Mouse (Mus musculus): ENCODE results near the gene Scg3. TPM values are rescaled to one million over a fixed set of nuclear protein-coding genes. Genes with fewer than 3 reads are reported as not detected.

Gene Scg3
- total and polyA plus RNA-seq, 3 experiments = not detected

GRCm38 (mm10) chr9:75676226-75676625 lies 7.6 kb downstream of the Scg3 start:
- no peak for DNase-seq (ENCODE audit: low read depth, low spot score)
- Histone ChIP-seq H3K27me3 (ENCODE audit: control insufficient read depth in 1 of 2, insufficient read depth in 2 of 2, low read length in 2 of 2) (no peaks in the 10 kb centered on the region), H3K9me3 (replicated peaks; ENCODE audit: insufficient read depth, low read length) (no peaks in the 10 kb centered on the region), H3K4me1 (ENCODE audit: control insufficient read depth in 1 of 2, insufficient read depth in 2 of 2, low read length in 2 of 2) (no peaks in the 10 kb centered on the region), H3K4me3 (ENCODE audit: control insufficient read depth in 1 of 2, insufficient read depth in 1 of 2, low read depth in 2 of 2, low read length in 2 of 2) (no peak overlapping the region), H3K79me2 (ENCODE audit: control insufficient read depth, insufficient read depth, low read length, poor library complexity) (no peaks in the 10 kb centered on the region), H3K27ac (ENCODE audit: control insufficient read depth, low read depth, low read length) (no peak overlapping the region), H3K36me3 (ENCODE audit: control insufficient read depth in 1 of 2, insufficient read depth in 2 of 2, low read length in 2 of 2) (no peaks in the 10 kb centered on the region), H3K9ac (ENCODE audit: control insufficient read depth, low read depth, low read length, poor library complexity, severe bottlenecking) (no peak overlapping the region)
- no peak for TF ChIP-seq MAZ (IDR thresholded peaks at IDR 0.05; ENCODE audit: low read depth, low read length)
- TF ChIP-seq POLR2AphosphoS2 (IDR thresholded peaks at IDR 0.05; ENCODE audit: low read length) = no peak
- no peak for TF ChIP-seq ETS1 (IDR thresholded peaks at IDR 0.05; ENCODE audit: low read depth, low read length)
- no peak for TF ChIP-seq MXI1 (IDR thresholded peaks at IDR 0.05; ENCODE audit: low read depth, low read length)
- TF ChIP-seq TBP (IDR thresholded peaks at IDR 0.05; ENCODE audit: low read depth, low read length) = no peak
- TF ChIP-seq EP300 (IDR thresholded peaks at IDR 0.05; ENCODE audit: low read depth in 1 of 2, low read length in 2 of 2) = no peak
- no peak for TF ChIP-seq CHD2 (IDR thresholded peaks at IDR 0.05; ENCODE audit: low read length)
- TF ChIP-seq ZC3H11A (IDR thresholded peaks at IDR 0.05; ENCODE audit: low read depth, low read length) = no peak
- no peak for TF ChIP-seq MAX (IDR thresholded peaks at IDR 0.05; ENCODE audit: low read length)
- no peak for TF ChIP-seq NRF1 (IDR thresholded peaks at IDR 0.05; ENCODE audit: insufficient read depth, low read depth, low read length, poor library complexity, severe bottlenecking)
- TF ChIP-seq ZNF384 (IDR thresholded peaks at IDR 0.05; ENCODE audit: low read depth, low read length) = no peak

- no peak overlapping the region for H3K9ac ChIP-seq (ENCODE audit: control insufficient read depth, low read depth, low read length, poor library complexity, severe bottlenecking)
- no peaks in the 10 kb centered on the region for H3K79me2 ChIP-seq (ENCODE audit: control insufficient read depth, insufficient read depth, low read length, poor library complexity)
- H3K4me1 ChIP-seq (ENCODE audit: control insufficient read depth in 1 of 2, insufficient read depth in 2 of 2, low read length in 2 of 2) = no peaks in the 10 kb centered on the region
- no peak for TF ChIP-seq MYC (IDR thresholded peaks at IDR 0.05; ENCODE audit: low read depth, low read length)
- H3K27me3 ChIP-seq (ENCODE audit: control insufficient read depth in 1 of 2, insufficient read depth in 2 of 2, low read length in 2 of 2) = no peaks in the 10 kb centered on the region
- no peak overlapping the region for H3K4me3 ChIP-seq (ENCODE audit: control insufficient read depth in 1 of 2, insufficient read depth in 1 of 2, low read depth in 2 of 2, low read length in 2 of 2)
- DNase-seq (ENCODE audit: low read depth, low spot score) = no peak
- no peaks in the 10 kb centered on the region for H3K36me3 ChIP-seq (ENCODE audit: control insufficient read depth in 1 of 2, insufficient read depth in 2 of 2, low read length in 2 of 2)
- H3K27ac ChIP-seq (ENCODE audit: control insufficient read depth, low read depth, low read length) = no peak overlapping the region
- no peaks in the 10 kb centered on the region for H3K9me3 ChIP-seq (replicated peaks; ENCODE audit: insufficient read depth, low read length)
Measured at GRCm38 (mm10) chr9:75672769-75673168, 11.1 kb downstream of the Scg3 start.

- H3K9ac ChIP-seq (ENCODE audit: control insufficient read depth, low read depth, low read length, poor library complexity, severe bottlenecking) = no peak overlapping the region
- DNase-seq (ENCODE audit: low read depth, low spot score) = no peak
- H3K79me2 ChIP-seq (ENCODE audit: control insufficient read depth, insufficient read depth, low read length, poor library complexity) = no peaks in the 10 kb centered on the region
- H3K27me3 ChIP-seq (ENCODE audit: control insufficient read depth in 1 of 2, insufficient read depth in 2 of 2, low read length in 2 of 2) = no peaks in the 10 kb centered on the region
- H3K36me3 ChIP-seq (ENCODE audit: control insufficient read depth in 1 of 2, insufficient read depth in 2 of 2, low read length in 2 of 2) = no peaks in the 10 kb centered on the region
- H3K4me1 ChIP-seq (ENCODE audit: control insufficient read depth in 1 of 2, insufficient read depth in 2 of 2, low read length in 2 of 2) = no peaks in the 10 kb centered on the region
- no peak overlapping the region for H3K27ac ChIP-seq (ENCODE audit: control insufficient read depth, low read depth, low read length)
- H3K9me3 ChIP-seq (replicated peaks; ENCODE audit: insufficient read depth, low read length) = no peaks in the 10 kb centered on the region
- H3K4me3 ChIP-seq (ENCODE audit: control insufficient read depth in 1 of 2, insufficient read depth in 1 of 2, low read depth in 2 of 2, low read length in 2 of 2) = no peak overlapping the region
- TF ChIP-seq JUND (IDR thresholded peaks at IDR 0.05; ENCODE audit: low read depth, low read length) (no peak), MYB (IDR thresholded peaks at IDR 0.05; ENCODE audit: low read depth, low read length) (no peak), ZMIZ1 (IDR thresholded peaks at IDR 0.05; ENCODE audit: low read depth, low read length) (no peak)
Measured at GRCm38 (mm10) chr9:75666612-75667011, 17.2 kb downstream of the Scg3 start.
